Comparison of ENCODE assay signal across 8 mouse cellular contexts in the genomic region with DNA sequence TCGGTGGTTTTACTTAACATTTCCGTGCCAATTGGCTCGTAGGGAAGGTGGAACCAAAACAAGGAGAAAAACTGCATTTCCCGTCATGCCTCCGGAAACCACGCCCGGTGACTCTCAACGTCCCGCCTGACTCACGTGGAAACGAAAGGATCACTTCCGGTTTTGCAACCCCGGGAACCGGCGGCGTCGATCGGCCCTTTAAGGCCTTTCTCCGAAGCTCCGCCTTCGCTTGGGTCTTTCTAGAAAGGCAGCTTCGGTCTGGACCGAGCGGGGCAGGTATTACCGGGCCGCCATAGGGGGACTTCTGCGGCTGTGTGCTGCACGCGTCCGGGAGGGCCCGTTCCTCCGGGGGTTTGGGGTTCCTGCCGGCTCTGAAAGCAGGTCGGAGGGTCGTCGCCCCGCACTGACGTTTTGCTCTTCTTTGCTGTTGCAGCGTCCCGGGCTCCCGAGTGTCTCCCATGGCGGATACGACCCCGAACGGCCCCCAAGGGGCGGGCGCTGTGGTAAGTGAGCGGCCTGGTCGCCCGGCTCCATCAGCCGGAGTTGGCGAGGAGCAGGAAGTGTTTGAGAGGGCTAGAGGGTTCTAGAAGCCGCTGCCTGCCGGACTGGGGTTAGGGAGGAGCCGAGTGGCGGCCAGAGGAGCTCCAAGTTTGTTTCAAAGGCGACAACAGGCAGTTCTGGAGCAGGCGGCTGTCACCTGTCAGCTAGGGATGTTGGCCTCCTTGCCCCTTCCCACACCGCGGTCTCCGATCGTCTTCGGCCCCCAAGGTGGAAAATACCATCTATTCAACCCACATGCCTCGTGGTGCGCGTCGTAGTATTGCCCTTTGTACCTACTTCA. TPM values are rescaled to one million over a fixed set of nuclear protein-coding genes. Genes with fewer than 3 reads are reported as not detected.
DNase-seq lines count a peak whose midpoint lies in the region; ATAC-seq and TF ChIP-seq lines count a peak whose summit lies in the region.

A gene (plus strand): TSS at position 35 of the 841 bp plus-strand sequence.

- peak within 1 kb of the TSS; percentile 94 for H3K27ac ChIP-seq in MEL (ENCODE audit: control insufficient read depth, low read depth, low read length)
- peak within 1 kb of the TSS; percentile 75 for H3K27ac ChIP-seq in cerebellum, adult 2 months (ENCODE audit: insufficient read depth, low read length)
- H3K27ac ChIP-seq in forebrain, postnatal 0 days (ENCODE audit: low read depth, low read length): peak within 1 kb of the TSS; percentile 94
- peak within 1 kb of the TSS; percentile 89 for H3K27ac ChIP-seq in lung, embryonic 15.5 days

- no peaks in the 10 kb centered on the region for H3K9me3 ChIP-seq in MEL (replicated peaks; ENCODE audit: insufficient read depth, low read length)
- H3K9me3 ChIP-seq in forebrain, postnatal 0 days (ENCODE audit: low read length): no peaks in the 10 kb centered on the region
- H3K9me3 ChIP-seq in lung, embryonic 15.5 days: no peaks in the 10 kb centered on the region

- peak within 1 kb of the TSS; percentile 94 to 100 for H3K4me3 ChIP-seq in MEL (ENCODE audit: control insufficient read depth in 1 of 2, insufficient read depth in 1 of 2, low read depth in 2 of 2, low read length in 2 of 2)
- peak within 1 kb of the TSS; percentile 73 for H3K4me3 ChIP-seq in cerebellum, adult 2 months (replicated peaks; ENCODE audit: insufficient read depth, low read depth, low read length)
- peak within 1 kb of the TSS; percentile 80 for H3K4me3 ChIP-seq in forebrain, postnatal 0 days (ENCODE audit: low read depth, low read length)
- peak within 1 kb of the TSS; percentile 74 for H3K4me3 ChIP-seq in lung, embryonic 15.5 days

- no peak for TF ChIP-seq RAD21 in MEL (IDR thresholded peaks at IDR 0.05; ENCODE audit: low read depth, low read length)

- TF ChIP-seq EP300 in MEL (IDR thresholded peaks at IDR 0.05; ENCODE audit: low read depth in 1 of 2, low read length in 2 of 2): no peak

- DNase-seq in MEL (ENCODE audit: low read depth, low spot score): peak; percentile 97
- peak; percentile 91 to 94 for DNase-seq in cerebellum, adult 2 months
- peak; percentile 95 for DNase-seq in forebrain, postnatal 0 days
- DNase-seq in heart, postnatal 4 days: peak; percentile 91
- peak; percentile 92 for DNase-seq in layer of hippocampus, adult 8-10 months (ENCODE audit: low spot score in 2 of 2)
- DNase-seq in ovary, adult 18-20 months (ENCODE audit: low spot score): peak; percentile 91
- DNase-seq in thymus, postnatal 0 days (ENCODE audit: low spot score): peak; percentile 95

- peaks cover 10 to 23% of the 10 kb centered on the region in 2 experiments for H3K36me3 ChIP-seq in MEL (ENCODE audit: control insufficient read depth in 1 of 2, insufficient read depth in 2 of 2, low read length in 2 of 2)
- peaks cover 19% of the 10 kb centered on the region for H3K36me3 ChIP-seq in forebrain, postnatal 0 days (ENCODE audit: insufficient read depth)
- H3K36me3 ChIP-seq in lung, embryonic 15.5 days: peaks cover 21% of the 10 kb centered on the region

- TF ChIP-seq POLR2A in MEL (IDR thresholded peaks at IDR 0.05; ENCODE audit: control insufficient read depth in 1 of 2, insufficient read depth in 1 of 2, low read depth in 1 of 2, low read length in 2 of 2, poor library complexity in 1 of 2): peak; percentile 58 to 75; a peak in 3 of 4 replicates
- peak; percentile 67; the same call in 1 of the 2 replicates for TF ChIP-seq POLR2A in cerebellum, adult 2 months (IDR thresholded peaks at IDR 0.05; ENCODE audit: borderline replicate concordance, insufficient read depth, low read length)

- WGBS in cerebellum, adult 2 months: under 1% methylated on average over 67 of the region's 67 CpGs
- WGBS in forebrain, postnatal 0 days: under 1% methylated on average over 67 of the region's 67 CpGs
- under 1% methylated on average over 67 of the region's 67 CpGs for WGBS in lung, embryonic 15.5 days

- peaks cover 23% of the 10 kb centered on the region for H3K79me2 ChIP-seq in MEL (ENCODE audit: control insufficient read depth, insufficient read depth, low read length, poor library complexity)

- peaks cover 4 to 9% of the 10 kb centered on the region in 2 experiments; a peak in 2 of 4 replicates for H3K4me1 ChIP-seq in MEL (ENCODE audit: control insufficient read depth in 1 of 2, insufficient read depth in 2 of 2, low read length in 2 of 2)
- no peaks in the 10 kb centered on the region for H3K4me1 ChIP-seq in cerebellum, adult 2 months (ENCODE audit: control insufficient read depth, insufficient read depth, low read length)
- H3K4me1 ChIP-seq in forebrain, postnatal 0 days (ENCODE audit: insufficient read depth): peaks cover 10% of the 10 kb centered on the region
- H3K4me1 ChIP-seq in lung, embryonic 15.5 days: peaks cover 17% of the 10 kb centered on the region

- H3K4me2 ChIP-seq in forebrain, postnatal 0 days (ENCODE audit: low read depth): peak within 1 kb of the TSS; percentile 80
- peak within 1 kb of the TSS; percentile 67 for H3K4me2 ChIP-seq in lung, embryonic 15.5 days

- ATAC-seq in forebrain, postnatal 0 days: peak; percentile 94
- ATAC-seq in lung, embryonic 15.5 days (ENCODE audit: borderline replicate concordance, extremely low read depth, low FRiP score, low TSS enrichment): peak; percentile 91

- H3K9ac ChIP-seq in MEL (ENCODE audit: control insufficient read depth, low read depth, low read length, poor library complexity, severe bottlenecking): peak within 1 kb of the TSS; percentile 99
- H3K9ac ChIP-seq in forebrain, postnatal 0 days: peak within 1 kb of the TSS; percentile 84
- H3K9ac ChIP-seq in lung, embryonic 15.5 days: peak within 1 kb of the TSS; percentile 71

- 0 out of 6 replicates have a peak, but pooled peaks of 1 of the 3 experiments have one; percentile 1 for TF ChIP-seq CTCF in MEL (IDR thresholded peaks at IDR 0.05 in 2 of 3, conservative IDR thresholded peaks at IDR 0.05 in 1 of 3; ENCODE audit: control insufficient read depth in 1 of 3, insufficient read depth in 1 of 3, low read depth in 2 of 3, low read length in 3 of 3, poor library complexity in 1 of 3, severe bottlenecking in 1 of 3)
- no peak for TF ChIP-seq CTCF in cerebellum, adult 2 months (IDR thresholded peaks at IDR 0.05; ENCODE audit: borderline replicate concordance, insufficient read depth, low read depth, low read length)
- no peak for TF ChIP-seq CTCF in forebrain, postnatal 0 days (IDR thresholded peaks at IDR 0.05; ENCODE audit: low read depth)

- no peaks in the 10 kb centered on the region for H3K27me3 ChIP-seq in MEL (ENCODE audit: control insufficient read depth in 1 of 2, insufficient read depth in 2 of 2, low read length in 2 of 2)
- H3K27me3 ChIP-seq in cerebellum, adult 2 months (ENCODE audit: control insufficient read depth, insufficient read depth, low read length): no peaks in the 10 kb centered on the region
- no peaks in the 10 kb centered on the region; the same call in 1 of the 2 replicates for H3K27me3 ChIP-seq in forebrain, postnatal 0 days (ENCODE audit: insufficient read depth, low read length)
- no peaks in the 10 kb centered on the region for H3K27me3 ChIP-seq in lung, embryonic 15.5 days

TF ChIP-seq in MEL, 35 proteins besides CTCF, POLR2A, EP300 and RAD21 (continues in another document):
- TF ChIP-seq POLR2AphosphoS5 (IDR thresholded peaks at IDR 0.05; ENCODE audit: borderline replicate concordance, low read depth, low read length) (no peak), MEF2A (IDR thresholded peaks at IDR 0.05; ENCODE audit: extremely low read depth, insufficient replicate concordance, low read depth, low read length, poor library complexity, severe bottlenecking) (no peak), HCFC1 (IDR thresholded peaks at IDR 0.05; ENCODE audit: low read depth, low read length) (peak; percentile 98), ELF1 (IDR thresholded peaks at IDR 0.05; ENCODE audit: low read depth, low read length) (peak; percentile 87), TAL1 (IDR thresholded peaks at IDR 0.05; ENCODE audit: low read length) (no peak), USF1 (IDR thresholded peaks at IDR 0.05; ENCODE audit: low read depth, low read length) (peak; percentile 90), GABPA (IDR thresholded peaks at IDR 0.05; ENCODE audit: low read depth, low read length) (no peak), SIN3A (IDR thresholded peaks at IDR 0.05; ENCODE audit: low read length) (peak; percentile 96), ZC3H11A (IDR thresholded peaks at IDR 0.05; ENCODE audit: low read depth, low read length) (0 out of 2 replicates have a peak, but pooled peaks have one; percentile 59), KAT2A (conservative IDR thresholded peaks at IDR 0.05; ENCODE audit: low read depth, low read length) (peak; percentile 93), JUND (IDR thresholded peaks at IDR 0.05; ENCODE audit: low read depth, low read length) (no peak), MXI1 (IDR thresholded peaks at IDR 0.05; ENCODE audit: low read depth, low read length) (peak; percentile 77), MAX (IDR thresholded peaks at IDR 0.05; ENCODE audit: low read length) (peak; percentile 84), POLR2AphosphoS2 (IDR thresholded peaks at IDR 0.05; ENCODE audit: low read length) (peak; percentile 45; the same call in 1 of the 2 replicates), MYB (IDR thresholded peaks at IDR 0.05; ENCODE audit: low read depth, low read length) (peak; percentile 65), CHD1 (IDR thresholded peaks at IDR 0.05; ENCODE audit: low read depth, low read length) (no peak), BHLHE40 (IDR thresholded peaks at IDR 0.05; ENCODE audit: borderline replicate concordance, low read depth, low read length) (peak; percentile 96), RCOR1 (IDR thresholded peaks at IDR 0.05; ENCODE audit: low read depth, low read length) (no peak), CHD2 (IDR thresholded peaks at IDR 0.05; ENCODE audit: low read length) (peak; percentile 60), TCF12 (IDR thresholded peaks at IDR 0.05; ENCODE audit: low read depth, low read length) (0 out of 2 replicates have a peak, but pooled peaks have one; percentile 14), ZKSCAN1 (IDR thresholded peaks at IDR 0.05; ENCODE audit: low read depth, low read length) (no peak)

RNA-seq across cellular contexts. Expression of the gene that starts here (rescaled TPM):
- total RNA-seq in MEL (2012; rRNA removed): 71.1 and 79.3 TPM in 2 replicates
- 100 to 1,000 TPM in 1 of 2 experiments, 10 to 100 TPM in 1; 89.8 to 312 TPM for polyA plus RNA-seq in MEL (2012; ENCODE audit: insufficient read depth in 1 of 2, insufficient read length in 2 of 2, low read depth in 1 of 2, low replicate concordance in 2 of 2, missing spikeins in 1 of 2)
- 61.1 and 64.2 TPM in 2 replicates for polyA plus RNA-seq in cerebellum, adult 2 months (2012; rRNA removed)
- total RNA-seq in forebrain, postnatal 0 days (2014; rRNA removed): 58.7 and 73.1 TPM in 2 replicates
- 45.0 and 52.5 TPM in 2 replicates for polyA plus RNA-seq in forebrain, postnatal 0 days (2015; fragmentation: Nextera tagmentation; extraction: Ambion mirVana)
- total RNA-seq in heart, postnatal 4 days (2021): 10 to 100 TPM; 37.4 to 38.4 TPM
- total RNA-seq in layer of hippocampus, adult 8-10 months (2022): 100 to 1,000 TPM in 1 of 4 experiments, 10 to 100 TPM in 3; 71.7 to 101 (median 88.0) TPM
- 80.9 and 83.8 TPM in 2 replicates for polyA plus RNA-seq in lung, embryonic 15.5 days (2015; fragmentation: Nextera tagmentation; extraction: Ambion mirVana)
- 87.8 and 95.6 TPM in 2 replicates for polyA plus RNA-seq in thymus, postnatal 0 days (2015; fragmentation: Nextera tagmentation; extraction: Ambion mirVana)

Comparison
In these comparisons a context has a peak if more than half of its experiments do, and no peak if none do; other contexts are left out.
1. Peak in every context shown above with its lines: DNase-seq, ATAC-seq, H3K4me3 ChIP-seq and H3K27ac ChIP-seq.